Mouse (Mus musculus) kidney, postnatal 0 days (tissue): Measurements from ENCODE around the gene Gm37240. TPM values are rescaled to one million over a fixed set of nuclear protein-coding genes. Genes with fewer than 3 reads are reported as not detected.

Source experiments
- ATAC-seq: fragments of 200-750 bp; cut with Nextera tagmentation; replicated peaks from 2 replicates; pipeline ENCODE4 v1.8.0; 2017; ENCODE audit warnings: low read depth, moderate number of reproducible peaks, moderate TSS enrichment, moderate library complexity; ENCODE audit not compliant: low FRiP score
- DNase-seq: peaks from one replicate; pipeline ENCODE4 v3.0.0-alpha.2; 2016; ENCODE audit warnings: low spot score
- H3K27ac ChIP-seq: fragments of 300-500 bp; sonication (generic); 2 replicates; pipeline ENCODE4 v1.5.1; 2014; ENCODE audit warnings: mild to moderate bottlenecking
- H3K27me3 ChIP-seq: fragments of 300-500 bp; sonication (generic); 2 replicates; pipeline ENCODE4 v1.6.1; 2014; ENCODE audit warnings: low read length, mixed read lengths; ENCODE audit not compliant: insufficient read depth
- H3K36me3 ChIP-seq: fragments of 300-500 bp; sonication (generic); 2 replicates; pipeline ENCODE4 v1.6.1; 2014; ENCODE audit warnings: low read length, mixed read lengths; ENCODE audit not compliant: insufficient read depth
- H3K4me1 ChIP-seq: fragments of 300-500 bp; sonication (generic); replicated peaks from 2 replicates; pipeline ENCODE4 v1.6.1; 2014; ENCODE audit warnings: antibody characterized with exemption, low read length, mixed read lengths; ENCODE audit not compliant: insufficient read depth
- H3K4me2 ChIP-seq: fragments of 300-500 bp; sonication (generic); 2 replicates; pipeline ENCODE4 v1.6.1; 2014; ENCODE audit warnings: mild to moderate bottlenecking, low read length, moderate library complexity, mixed read lengths
- H3K4me3 ChIP-seq: fragments of 300-500 bp; sonication (generic); replicated peaks from 2 replicates; pipeline ENCODE4 v1.5.1; 2014; ENCODE audit warnings: low read depth, low read length
- H3K9ac ChIP-seq: fragments of 300-500 bp; sonication (generic); 2 replicates; pipeline ENCODE4 v1.6.1; 2014; ENCODE audit warnings: low read depth, low read length
- H3K9me3 ChIP-seq: fragments of 300-500 bp; sonication (generic); replicated peaks from 2 replicates; pipeline ENCODE4 v1.6.1; 2016; ENCODE audit warnings: low read length, inconsistent platforms, mixed read lengths
- CTCF ChIP-seq: IDR thresholded peaks from 2 replicates; pipeline ENCODE4 v1.5.1; 2016; ENCODE audit warnings: antibody characterized with exemption, low read depth, mild to moderate bottlenecking, moderate library complexity
- WGBS: fragments of 180-500 bp; shearing (Covaris S2); extraction: QIAGEN DNeasy Blood & Tissue Kit; methylation state at CpG from one replicate; pipeline ENCODE4 v1.1.7; 2014; 5-methylcytosine and 5-hydroxymethylcytosine counted together
- polyA plus RNA-seq: library from polyadenylated mRNA; unstranded; fragments of >200 nt; fragmentation: Nextera tagmentation; extraction: Ambion mirVana; gene quantifications from 2 replicates; pipeline ENCODE4 v1.2.1, GENCODE M21; 2015

The Gm37240 gene
- polyA plus RNA-seq, 1 experiment from 2014 or later: 10.8 TPM

DNA sequence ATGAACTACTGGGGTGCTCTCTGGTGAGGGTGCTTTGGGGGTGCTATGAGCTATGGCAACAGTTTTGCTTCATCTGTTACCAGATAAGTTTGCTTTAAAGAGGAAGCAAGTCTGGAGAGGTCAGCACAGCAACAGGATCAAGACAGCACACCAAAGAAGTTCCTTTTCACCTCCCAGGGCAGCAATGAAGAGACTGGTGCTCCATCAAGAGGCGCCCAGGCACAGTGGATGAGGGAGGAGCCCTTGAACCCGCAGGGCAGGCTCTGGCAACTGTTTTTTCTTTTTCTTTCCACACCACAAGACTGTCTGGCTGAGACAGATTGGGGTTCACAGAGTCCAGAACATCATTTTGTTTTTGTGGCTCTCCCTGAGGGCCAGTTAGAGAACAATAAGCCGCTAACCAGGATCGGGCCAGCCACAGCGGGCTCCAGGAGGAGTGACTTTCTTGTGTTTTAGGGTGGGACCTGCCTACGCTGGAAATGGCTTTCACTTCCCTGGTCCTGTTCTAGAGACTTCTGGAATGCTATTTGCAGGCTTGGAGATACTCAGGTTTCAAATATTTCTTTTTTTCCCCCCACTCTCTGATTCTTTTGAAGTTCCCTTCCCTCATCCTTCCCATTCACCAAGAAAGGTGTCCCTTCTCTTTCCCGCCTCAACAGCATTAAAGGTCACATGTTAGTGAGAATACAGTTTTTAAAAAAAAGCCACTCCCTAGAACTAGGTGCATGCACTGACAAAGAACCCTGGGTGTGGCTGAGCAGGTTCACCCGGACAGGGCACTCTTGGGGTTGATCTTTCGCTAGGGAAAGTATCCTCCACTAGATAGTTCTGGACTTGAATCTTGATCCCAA lies 1241.9 kb downstream of the Gm37240 start:
- Histone ChIP-seq H3K4me1 (no peaks in the 10 kb centered on the region), H3K4me2 (no peak overlapping the region), H3K9me3 (no peaks in the 10 kb centered on the region), H3K27me3 (no peaks in the 10 kb centered on the region), H3K4me3 (no peak overlapping the region), H3K27ac (no peak overlapping the region), H3K9ac (no peak overlapping the region), H3K36me3 (no peaks in the 10 kb centered on the region)
- 71% methylated on average over 9 of the region's 9 CpGs for WGBS
- TF ChIP-seq CTCF: no peak
- ATAC-seq (no peak), DNase-seq (no peak)

DNA sequence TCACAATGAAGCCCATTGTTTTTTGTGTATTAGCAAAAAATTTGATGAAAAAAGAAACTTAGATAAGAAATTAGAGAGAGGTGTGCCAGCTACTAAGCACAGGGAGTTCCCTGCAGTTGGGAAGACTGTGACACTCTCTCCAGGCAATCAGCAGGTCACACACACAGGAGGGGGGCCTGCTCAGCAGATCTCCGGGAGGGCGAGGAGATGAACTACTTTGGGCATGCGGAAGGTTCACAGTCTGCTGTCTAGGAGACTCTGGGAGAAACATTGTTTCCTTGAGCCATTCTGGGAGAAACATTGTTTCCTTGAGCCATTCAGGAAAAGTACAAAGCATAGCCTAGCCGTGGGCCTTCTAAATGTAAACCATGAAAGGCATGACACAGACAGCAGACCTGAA lies 1244.4 kb downstream of the Gm37240 start:
- Histone ChIP-seq H3K27me3 (no peaks in the 10 kb centered on the region), H3K4me2 (no peak overlapping the region), H3K9me3 (no peaks in the 10 kb centered on the region), H3K4me3 (no peak overlapping the region), H3K36me3 (no peaks in the 10 kb centered on the region), H3K9ac (no peak overlapping the region), H3K27ac (no peak overlapping the region), H3K4me1 (peaks cover under 1% of the 10 kb centered on the region; the same call in 1 of the 2 replicates)
- DNase-seq (no peak), ATAC-seq (no peak)
- TF ChIP-seq CTCF: no peak
- 81% methylated on average over 4 of the region's 4 CpGs for WGBS

DNA sequence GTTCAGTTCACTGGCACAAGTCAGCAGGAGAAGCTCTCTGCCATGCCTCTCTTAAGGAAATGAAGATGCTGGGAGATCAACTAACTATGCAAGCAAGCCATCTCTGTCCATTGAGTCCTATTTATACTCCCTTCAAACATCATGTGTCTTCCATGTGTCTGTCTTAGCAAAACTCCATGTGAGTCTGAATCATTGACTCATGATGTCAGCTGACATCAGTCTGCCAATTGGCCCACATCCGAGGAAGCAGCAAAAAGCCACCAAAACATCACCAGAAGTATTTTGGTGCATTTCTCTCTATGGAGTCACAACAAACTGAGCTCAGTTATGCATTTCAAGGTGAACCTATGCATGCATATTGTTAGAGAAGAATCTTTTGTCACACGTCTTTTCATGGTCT lies 1245.9 kb downstream of the Gm37240 start:
- TF ChIP-seq CTCF: no peak
- no peaks in the 10 kb centered on the region for H3K9me3 ChIP-seq
- no peak overlapping the region for H3K9ac ChIP-seq
- no peaks in the 10 kb centered on the region for H3K36me3 ChIP-seq
- DNase-seq (no peak), ATAC-seq (no peak)
- H3K4me2 ChIP-seq: no peak overlapping the region
- WGBS: 82% methylated on average over 2 of the region's 2 CpGs
- H3K4me1 ChIP-seq: peaks cover 4% of the 10 kb centered on the region; the same call in 1 of the 2 replicates
- no peak overlapping the region for H3K27ac ChIP-seq
- H3K4me3 ChIP-seq: no peak overlapping the region
- no peaks in the 10 kb centered on the region for H3K27me3 ChIP-seq

DNA sequence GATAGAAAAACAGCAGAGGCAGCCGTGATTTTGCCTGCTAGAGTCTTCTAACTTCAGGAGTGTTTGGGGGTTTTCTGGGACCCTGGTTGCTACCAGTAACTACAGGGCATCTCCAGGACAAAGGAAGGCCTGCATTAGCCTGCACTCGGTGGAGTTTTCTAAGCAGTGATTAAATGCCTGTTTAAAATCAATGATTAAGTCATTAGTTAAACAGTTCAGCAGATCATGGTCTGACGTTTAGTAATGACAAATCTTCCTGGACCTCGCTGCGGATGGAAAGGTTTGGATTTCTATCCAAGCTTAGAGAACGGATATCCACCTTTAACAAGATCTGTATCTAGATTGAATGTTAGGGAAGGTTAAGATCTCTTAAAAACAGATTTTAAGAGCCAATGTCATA lies 1246.8 kb downstream of the Gm37240 start:
- DNase-seq (no peak), ATAC-seq (no peak)
- Histone ChIP-seq H3K4me3 (no peak overlapping the region), H3K27ac (peak overlapping the region; percentile 64), H3K27me3 (no peaks in the 10 kb centered on the region), H3K9ac (no peak overlapping the region), H3K4me1 (peaks cover 4% of the 10 kb centered on the region; the same call in 1 of the 2 replicates), H3K36me3 (no peaks in the 10 kb centered on the region), H3K4me2 (0 out of 2 replicates have a peak overlapping the region, but pooled peaks have one; percentile 7), H3K9me3 (no peaks in the 10 kb centered on the region)
- TF ChIP-seq CTCF: no peak
- WGBS: 51% methylated on average over 6 of the region's 6 CpGs

- no peaks in the 10 kb centered on the region for H3K9me3 ChIP-seq
- H3K4me1 ChIP-seq: peaks cover 4% of the 10 kb centered on the region; the same call in 1 of the 2 replicates
- H3K27me3 ChIP-seq: no peaks in the 10 kb centered on the region
- H3K9ac ChIP-seq: no peak overlapping the region
- ATAC-seq: no peak
- TF ChIP-seq CTCF: no peak
- 0 out of 2 replicates have a peak overlapping the region, but pooled peaks have one; percentile 7 for H3K4me2 ChIP-seq
- H3K36me3 ChIP-seq: no peaks in the 10 kb centered on the region
- WGBS: 46% methylated on average over 11 of the region's 11 CpGs
- DNase-seq: no peak
- H3K4me3 ChIP-seq: no peak overlapping the region
- peak overlapping the region; percentile 64 for H3K27ac ChIP-seq
Observed at GRCm38 (mm10) chr3:84639767-84640500, 1247.4 kb downstream of the Gm37240 start.

- no peak overlapping the region for H3K9ac ChIP-seq
- H3K4me2 ChIP-seq: no peak overlapping the region
- no peak for DNase-seq
- no peaks in the 10 kb centered on the region for H3K27me3 ChIP-seq
- H3K4me1 ChIP-seq: peaks cover 4% of the 10 kb centered on the region; the same call in 1 of the 2 replicates
- WGBS: 69% methylated on average over 4 of the region's 4 CpGs
- H3K4me3 ChIP-seq: no peak overlapping the region
- no peaks in the 10 kb centered on the region for H3K9me3 ChIP-seq
- no peak overlapping the region for H3K27ac ChIP-seq
- no peaks in the 10 kb centered on the region for H3K36me3 ChIP-seq
- ATAC-seq: peak; percentile 63; the same call in 1 of the 2 replicates
- TF ChIP-seq CTCF: no peak
Observed at GRCm38 (mm10) chr3:84638858-84639257, 1248.5 kb downstream of the Gm37240 start.
